Mouse (Mus musculus) myocyte (in vitro differentiated cells): ENCODE data around the gene Mgarp.

ENCODE experiments used
- MAX ChIP-seq: IDR thresholded peaks from one replicate; pipeline ENCODE4 v1.6.1; 2011; ENCODE audit warnings: low read depth, mild to moderate bottlenecking, control low read depth
- POLR2A ChIP-seq: IDR thresholded peaks from one replicate; pipeline ENCODE4 v1.6.1; 2011; ENCODE audit warnings: low read depth, mild to moderate bottlenecking, control low read depth, moderate library complexity; ENCODE audit not compliant: insufficient read length
- SRF ChIP-seq: IDR thresholded peaks from one replicate; pipeline ENCODE4 v1.6.1; 2011; ENCODE audit warnings: low read depth; ENCODE audit not compliant: control insufficient read depth, insufficient read length
- TCF12 ChIP-seq: IDR thresholded peaks from one replicate; pipeline ENCODE4 v1.6.1; 2011; ENCODE audit warnings: mild to moderate bottlenecking, control low read depth; ENCODE audit not compliant: poor library complexity, insufficient read depth, severe bottlenecking
- TCF3 ChIP-seq: IDR thresholded peaks from one replicate; pipeline ENCODE4 v1.6.1; 2011; ENCODE audit warnings: low read depth, control low read depth; ENCODE audit not compliant: insufficient read length
- USF1 ChIP-seq: IDR thresholded peaks from one replicate; pipeline ENCODE4 v1.6.1; 2011; ENCODE audit warnings: low read depth, mild to moderate bottlenecking, control low read depth, moderate library complexity

DNA sequence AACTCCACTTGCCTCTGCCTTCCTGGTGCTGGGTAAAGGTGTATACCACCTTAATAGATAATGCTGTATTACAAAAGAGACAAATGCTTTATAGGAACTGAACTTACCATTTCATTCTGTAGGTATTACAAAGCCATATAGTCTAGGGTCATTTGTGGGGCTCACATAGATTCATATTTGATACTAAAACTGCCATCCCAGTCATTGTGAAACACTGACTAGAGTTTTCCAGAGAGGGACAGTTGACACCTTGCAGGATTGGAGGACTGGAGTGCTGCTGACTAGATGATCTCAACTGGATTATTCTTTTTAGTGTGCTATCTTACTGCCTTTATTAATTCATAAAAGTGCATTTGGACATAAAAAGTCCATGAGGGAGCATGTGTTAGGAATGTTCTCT lies 28.9 kb upstream of the Mgarp start:
- TF ChIP-seq TCF12, result no peak
- no peak for TF ChIP-seq USF1
- TF ChIP-seq MAX, result no peak
- no peak for TF ChIP-seq POLR2A
- no peak for TF ChIP-seq SRF
- no peak for TF ChIP-seq TCF3
